Mouse (Mus musculus): ENCODE measurements around the gene Tube1. TPM values are rescaled to one million over a fixed set of nuclear protein-coding genes. Genes with fewer than 3 reads are reported as not detected.

Tube1 gene
- polyA plus RNA-seq, 1 experiment from 2014 or later: 14.7 TPM

Other genes starting within 250 kb of the Tube1 start
- 52.5 and 61.1 TPM in 2 replicates for gene Lama4, start 168.5 kb upstream of the Tube1 start, polyA plus RNA-seq (2015; fragmentation: Nextera tagmentation; extraction: Ambion mirVana)
- 8.7 and 8.8 TPM in 2 replicates for gene Fam229b, start 62 bp upstream of the Tube1 start, polyA plus RNA-seq (2015; fragmentation: Nextera tagmentation; extraction: Ambion mirVana)
- 0.33 and 0.52 TPM in 2 replicates for gene Ccn6, start 29.8 kb downstream of the Tube1 start, polyA plus RNA-seq (2015; fragmentation: Nextera tagmentation; extraction: Ambion mirVana)
- 22.1 and 27.7 TPM in 2 replicates for gene Fyn, start 234.9 kb downstream of the Tube1 start, polyA plus RNA-seq (2015; fragmentation: Nextera tagmentation; extraction: Ambion mirVana)